Mouse (Mus musculus) heart, adult 2 months (tissue): ENCODE data around the gene Slc38a4. TPM values are rescaled to one million over a fixed set of nuclear protein-coding genes. Genes with fewer than 3 reads are reported as not detected.

ENCODE experiments used
- DNase-seq, 2 experiments: peaks; one replicate each; pipeline ENCODE4 v3.0.0; 2021
- H3K27ac ChIP-seq: fragments of 200-600 bp; 2 replicates; pipeline ENCODE4 v1.8.1; 2022
- H3K27me3 ChIP-seq: fragments of 200-500 bp; 2 replicates; pipeline ENCODE4 v1.6.1; 2012; ENCODE audit warnings: mild to moderate bottlenecking, low read length, inconsistent platforms, mixed read lengths; ENCODE audit not compliant: control insufficient read depth, insufficient read depth
- H3K36me3 ChIP-seq: fragments of 200-500 bp; 2 replicates; pipeline ENCODE4 v1.6.1; 2012; ENCODE audit warnings: low read length, inconsistent platforms; ENCODE audit not compliant: control insufficient read depth, insufficient read depth
- H3K4me1 ChIP-seq: fragments of 200-500 bp; 2 replicates; pipeline ENCODE4 v1.6.1; 2011; ENCODE audit warnings: low read length; ENCODE audit not compliant: control insufficient read depth, insufficient read depth
- H3K4me3 ChIP-seq: fragments of 200-600 bp; 2 replicates; pipeline ENCODE4 v1.8.1; 2022
- H3K79me2 ChIP-seq: fragments of 200-500 bp; replicated peaks from 2 replicates; pipeline ENCODE4 v1.6.1; 2012; ENCODE audit warnings: mild to moderate bottlenecking, inconsistent platforms, low read length, moderate library complexity, mixed read lengths; ENCODE audit not compliant: control insufficient read depth, insufficient read depth
- H3K9ac ChIP-seq: fragments of 200-500 bp; 2 replicates; pipeline ENCODE4 v1.6.1; 2012; ENCODE audit warnings: low read depth, mild to moderate bottlenecking, control low read depth, inconsistent platforms, low read length, mixed read lengths
- CTCF ChIP-seq: fragments of 200-600 bp; IDR thresholded peaks from 2 replicates; pipeline ENCODE4 v1.8.1; 2022; ENCODE audit warnings: antibody characterized with exemption, mild to moderate bottlenecking, moderate library complexity
- EP300 ChIP-seq: fragments of 200-500 bp; IDR thresholded peaks from 2 replicates; pipeline ENCODE4 v1.6.1; 2011; ENCODE audit warnings: low read depth, low read length, control low read depth; ENCODE audit not compliant: insufficient read depth
- POLR2A ChIP-seq: fragments of 200-500 bp; IDR thresholded peaks from 2 replicates; pipeline ENCODE4 v1.6.1; 2011; ENCODE audit warnings: mild to moderate bottlenecking, low read depth, low read length, control low read depth; ENCODE audit not compliant: insufficient read depth
- WGBS: fragments of 180-500 bp; shearing (Covaris S2); methylation state at CpG from one replicate; pipeline ENCODE4 v1.1.7; 2018; 5-methylcytosine and 5-hydroxymethylcytosine counted together
- intact Hi-C: fragments of 180-260 bp; cut with DNase I; formaldehyde crosslinking; loops from one replicate; pipeline ENCODE4 v1.15.1; 2025
- polyA plus RNA-seq: library from polyadenylated mRNA; depleted of rRNA; stranded (reverse); fragments of >200 nt; gene quantifications from 2 replicates; pipeline ENCODE4 v1.2.3, GENCODE M21; 2012
- total RNA-seq, 2 experiments: library from RNA; stranded (reverse); gene quantifications; 2 replicates each; pipeline ENCODE4 v1.2.3; 2021

Gene Slc38a4
- total and polyA plus RNA-seq, 3 experiments = 5.4 to 7.8 (median 6.0) TPM

- DNase-seq = no peak
- Histone ChIP-seq H3K4me1 (no peaks in the 10 kb centered on the region), H3K79me2 (no peaks in the 10 kb centered on the region), H3K27ac (no peak overlapping the region), H3K36me3 (no peaks in the 10 kb centered on the region), H3K27me3 (no peaks in the 10 kb centered on the region), H3K4me3 (no peak overlapping the region), H3K9ac (no peak overlapping the region)
- 75% methylated on average over 3 of the region's 3 CpGs for WGBS
- intact Hi-C loops = no loop called here
- TF ChIP-seq EP300 (no peak), POLR2A (no peak), CTCF (no peak)
These were observed 99.1 kb downstream of the Slc38a4 start for GRCm38 (mm10) chr15:96956699-96957098.

- Histone ChIP-seq H3K4me1 (no peaks in the 10 kb centered on the region), H3K9ac (no peak overlapping the region), H3K36me3 (no peaks in the 10 kb centered on the region), H3K27me3 (no peaks in the 10 kb centered on the region), H3K27ac (no peak overlapping the region), H3K4me3 (no peak overlapping the region), H3K79me2 (no peaks in the 10 kb centered on the region)
- no peak for TF ChIP-seq POLR2A
- TF ChIP-seq CTCF = no peak
- TF ChIP-seq EP300 = no peak
- DNase-seq = no peak
- WGBS = 84% methylated on average over 6 of the region's 6 CpGs
- intact Hi-C loops = no loop called here
These were observed 101.4 kb downstream of the Slc38a4 start for GRCm38 (mm10) chr15:96954389-96954788.

- peak overlapping the region; percentile 19; the same call in 1 of the 2 replicates for H3K4me3 ChIP-seq
- intact Hi-C loops = no loop called here
These were observed 101.9 kb downstream of the Slc38a4 start for GRCm38 (mm10) chr15:96953938-96954238.

GRCm38 (mm10) chr15:96953112-96953937 lies 102.4 kb downstream of the Slc38a4 start:
- no peaks in the 10 kb centered on the region for H3K36me3 ChIP-seq
- no peaks in the 10 kb centered on the region for H3K79me2 ChIP-seq
- H3K4me3 ChIP-seq = peak overlapping the region; percentile 19; the same call in 1 of the 2 replicates
- 24% methylated on average over 23 of the region's 23 CpGs for WGBS
- H3K27ac ChIP-seq = no peak overlapping the region
- H3K27me3 ChIP-seq = no peaks in the 10 kb centered on the region
- DNase-seq = peak; percentile 40 to 71
- no peaks in the 10 kb centered on the region for H3K4me1 ChIP-seq
- peak overlapping the region; percentile 20; the same call in 1 of the 2 replicates for H3K9ac ChIP-seq
- TF ChIP-seq EP300 = no peak
- TF ChIP-seq POLR2A = no peak
- TF ChIP-seq CTCF = peak; percentile 88
- intact Hi-C loops = no loop called here

More at GRCm38 (mm10) chr15:96953938-96954238, 101.9 kb downstream of the Slc38a4 start:
- Histone ChIP-seq H3K9ac (peak overlapping the region; percentile 20; the same call in 1 of the 2 replicates), H3K36me3 (no peaks in the 10 kb centered on the region), H3K27me3 (no peaks in the 10 kb centered on the region), H3K79me2 (no peaks in the 10 kb centered on the region), H3K4me1 (no peaks in the 10 kb centered on the region), H3K27ac (no peak overlapping the region)
- WGBS = 43% methylated on average over 16 of the region's 16 CpGs
- DNase-seq = no peak
- no peak for TF ChIP-seq CTCF
- TF ChIP-seq EP300 = no peak
- TF ChIP-seq POLR2A = no peak

GRCm38 (mm10) chr15:96952488-96952887 lies 103.3 kb downstream of the Slc38a4 start:
- no peak for TF ChIP-seq POLR2A
- TF ChIP-seq CTCF = no peak
- TF ChIP-seq EP300 = no peak
- no peaks in the 10 kb centered on the region for H3K4me1 ChIP-seq
- no peaks in the 10 kb centered on the region for H3K27me3 ChIP-seq
- H3K27ac ChIP-seq = no peak overlapping the region
- no peaks in the 10 kb centered on the region for H3K36me3 ChIP-seq
- intact Hi-C loops = no loop called here
- no peak overlapping the region for H3K9ac ChIP-seq
- DNase-seq = no peak
- 78% methylated on average over 8 of the region's 8 CpGs for whole genome bisulfite sequencing
- no peak overlapping the region for H3K4me3 ChIP-seq
- H3K79me2 ChIP-seq = no peaks in the 10 kb centered on the region

GRCm38 (mm10) chr15:96951783-96952182 lies 104.0 kb downstream of the Slc38a4 start:
- 69% methylated on average over 5 of the region's 5 CpGs for WGBS
- no peaks in the 10 kb centered on the region for H3K4me1 ChIP-seq
- TF ChIP-seq CTCF (peak; percentile 29), POLR2A (no peak), EP300 (no peak)
- H3K27ac ChIP-seq = no peak overlapping the region
- DNase-seq = no peak
- H3K79me2 ChIP-seq = no peaks in the 10 kb centered on the region
- intact Hi-C loops = no loop called here
- H3K4me3 ChIP-seq = no peak overlapping the region
- no peaks in the 10 kb centered on the region for H3K36me3 ChIP-seq
- H3K27me3 ChIP-seq = no peaks in the 10 kb centered on the region
- H3K9ac ChIP-seq = no peak overlapping the region
